Mouse (Mus musculus) fat pad, adult 2 months (tissue): Measurements from ENCODE around the gene Fer1l4.

Source experiments
- DNase-seq: peaks from one replicate; pipeline ENCODE4 v3.0.0-alpha.2; 2011; ENCODE audit warnings: low read depth, low spot score; ENCODE audit errors: extremely low read depth

Fer1l4 gene

GRCm38 (mm10) chr2:156052816-156053215 lies at the start of gene Fer1l4:
Gene Fer1l4, minus strand, starts transcription at chr2:156052947.
- DNase-seq, result no peak

DNA sequence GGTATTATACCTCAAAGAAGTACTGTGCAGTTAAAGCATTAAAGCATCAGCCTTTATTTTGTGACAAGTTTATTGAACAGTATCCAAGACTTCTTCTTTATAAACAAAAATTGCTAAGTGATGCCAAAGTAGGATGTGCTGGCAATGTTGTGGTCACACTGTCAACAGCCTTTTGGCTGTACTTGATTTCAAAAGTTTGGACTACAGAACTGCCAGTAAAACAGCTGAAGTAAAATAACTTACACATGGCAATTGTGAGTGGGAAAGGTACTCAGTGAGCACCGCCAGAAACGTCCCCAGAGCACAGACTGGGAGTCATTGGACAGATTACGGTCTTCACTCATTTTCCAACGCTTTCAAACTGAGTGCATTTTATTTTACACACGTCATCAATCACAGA lies 39.2 kb upstream of the Fer1l4 start:
- no peak for DNase-seq

DNA sequence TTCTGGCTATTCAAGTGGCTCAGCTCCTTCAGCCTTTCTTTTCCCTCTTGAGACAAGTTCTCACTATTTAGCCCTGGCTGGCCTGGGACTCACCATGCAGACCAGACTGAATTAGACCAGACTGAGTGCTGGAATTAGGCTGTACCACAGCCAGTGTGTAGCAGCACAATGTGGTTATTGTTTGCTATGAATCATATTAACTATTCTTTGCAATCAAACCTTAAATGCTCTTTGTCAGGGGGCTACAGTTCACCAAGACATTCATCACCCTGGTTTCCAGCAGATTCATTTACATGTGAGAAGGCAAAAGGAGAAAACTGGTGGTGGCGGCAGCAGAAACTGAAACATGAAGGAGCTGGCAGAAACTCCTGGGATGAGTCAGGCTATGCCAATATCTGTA lies 37.1 kb upstream of the Fer1l4 start:
- DNase-seq, result no peak

GRCm38 (mm10) chr2:156087391-156088110 lies 34.8 kb upstream of the Fer1l4 start:
- DNase-seq, result no peak

DNA sequence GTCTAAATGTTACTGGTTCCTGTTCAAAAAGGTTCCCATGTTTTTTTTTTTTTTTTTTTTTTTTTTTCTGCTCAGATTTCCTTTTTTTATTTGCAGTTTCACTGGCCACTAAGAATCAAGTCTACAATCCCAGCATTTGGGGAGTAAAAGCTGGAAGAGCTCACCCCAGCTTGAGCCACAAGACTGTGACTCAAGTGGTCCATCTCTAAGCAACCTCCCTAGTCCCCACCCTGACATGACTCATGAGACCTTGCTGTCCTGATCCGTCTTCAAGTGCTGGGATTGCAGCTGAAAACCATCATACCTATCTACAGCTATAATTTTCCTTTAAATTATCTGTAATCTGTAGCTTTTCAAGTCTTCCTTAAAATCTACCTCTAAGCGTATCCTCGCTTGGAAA lies 31.8 kb upstream of the Fer1l4 start:
- DNase-seq, result no peak

DNA sequence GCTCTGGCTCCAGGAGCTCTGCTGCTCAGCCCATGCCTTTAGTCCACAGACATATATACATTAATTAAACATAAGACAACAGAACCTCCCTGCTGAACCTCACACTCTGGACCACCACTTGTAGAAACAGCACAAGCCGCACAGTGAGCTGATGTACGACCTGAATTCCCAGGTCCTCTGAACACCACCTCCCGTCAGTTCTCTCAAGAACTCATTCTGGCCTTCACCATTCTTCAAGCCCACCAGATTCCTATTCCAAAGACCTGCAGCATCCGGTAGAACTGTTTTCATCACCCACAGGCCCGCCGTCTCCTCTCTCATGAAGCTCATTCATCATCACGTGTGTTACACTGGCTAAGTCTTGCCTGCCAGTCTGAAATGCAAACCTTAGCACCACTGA lies 27.6 kb upstream of the Fer1l4 start:
- DNase-seq, result no peak

- no peak for DNase-seq
Observed at GRCm38 (mm10) chr2:156079674-156080073, 26.9 kb upstream of the Fer1l4 start.

DNA sequence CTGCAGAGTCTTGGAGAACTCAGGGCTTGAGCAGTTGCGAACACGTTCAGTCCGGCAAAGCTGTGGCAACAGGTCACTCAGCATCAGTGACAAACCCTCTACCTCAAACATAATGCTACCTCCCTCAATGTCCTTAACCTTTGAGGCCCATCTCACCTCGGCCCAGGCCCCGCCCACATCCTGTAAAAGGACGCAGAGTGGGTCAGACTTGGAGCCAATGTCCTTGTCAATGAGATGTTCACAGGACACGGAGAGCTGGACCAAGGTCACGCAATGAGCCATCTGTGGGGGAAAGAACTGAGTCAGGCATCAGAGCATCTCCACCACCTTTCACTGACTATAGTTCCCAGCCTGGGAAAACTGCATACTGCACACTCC lies 26.4 kb upstream of the Fer1l4 start:
- no peak for DNase-seq

DNA sequence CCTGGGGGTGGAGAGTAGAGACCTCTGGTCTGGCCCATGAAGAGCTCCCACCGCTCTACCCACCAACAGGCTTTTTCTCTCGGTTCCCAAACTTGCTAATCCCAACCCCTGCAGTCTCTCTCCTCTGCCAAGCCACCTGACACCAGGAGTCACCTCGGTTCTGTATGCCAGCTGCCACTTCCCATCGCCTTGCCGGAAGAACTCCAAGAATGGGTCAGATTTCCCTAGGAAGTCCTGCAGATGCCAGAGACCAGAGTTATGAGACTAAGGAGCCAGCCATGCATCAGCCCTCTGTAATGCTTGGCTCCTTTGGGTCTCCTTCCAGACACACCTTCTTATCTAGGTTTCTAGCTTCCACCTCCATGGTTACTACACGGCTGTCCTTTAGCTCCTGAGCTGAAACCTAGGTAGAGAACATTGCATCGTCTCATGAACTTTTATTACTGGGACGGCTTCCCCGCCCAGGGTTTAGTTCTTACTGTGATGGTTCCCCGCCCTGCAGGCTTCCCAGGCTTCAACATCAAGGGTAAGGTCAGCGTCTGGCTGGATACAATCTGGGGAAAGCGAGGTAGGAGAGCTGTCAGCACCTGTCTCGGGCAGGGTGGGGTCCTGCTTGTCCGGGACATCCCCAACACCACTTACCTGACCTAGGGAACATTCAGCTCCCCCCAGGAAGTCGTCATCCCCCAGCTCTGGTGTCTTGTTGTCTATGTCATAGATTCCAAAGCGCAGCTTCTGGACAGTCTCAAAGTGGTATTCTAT lies 25.9 kb upstream of the Fer1l4 start:
- no peak for DNase-seq

- DNase-seq, result no peak
Observed at GRCm38 (mm10) chr2:156077461-156077860, 24.7 kb upstream of the Fer1l4 start.

- DNase-seq, result no peak
Observed at GRCm38 (mm10) chr2:156073725-156074124, 21.0 kb upstream of the Fer1l4 start.

DNA sequence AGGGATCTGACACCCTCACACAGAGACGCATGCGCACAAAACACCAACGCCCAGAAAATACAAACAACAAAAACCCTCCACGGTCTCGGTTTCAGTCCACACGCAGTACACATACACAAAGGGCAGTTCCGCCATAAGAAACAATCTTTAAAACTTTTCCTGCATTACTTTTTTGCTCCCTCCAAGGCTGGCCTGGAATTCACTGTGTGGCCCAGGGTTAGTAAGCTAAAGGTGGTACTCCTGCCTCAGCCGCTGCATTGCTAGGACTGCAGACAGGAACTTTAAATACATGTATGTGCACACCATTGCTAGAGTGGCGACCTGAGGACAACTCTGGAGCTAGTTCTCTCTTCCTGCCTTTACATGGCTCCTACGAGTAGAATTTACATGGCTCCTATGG lies 18.5 kb upstream of the Fer1l4 start:
- no peak for DNase-seq

GRCm38 (mm10) chr2:156067916-156068315 lies 15.2 kb upstream of the Fer1l4 start:
- no peak for DNase-seq

DNA sequence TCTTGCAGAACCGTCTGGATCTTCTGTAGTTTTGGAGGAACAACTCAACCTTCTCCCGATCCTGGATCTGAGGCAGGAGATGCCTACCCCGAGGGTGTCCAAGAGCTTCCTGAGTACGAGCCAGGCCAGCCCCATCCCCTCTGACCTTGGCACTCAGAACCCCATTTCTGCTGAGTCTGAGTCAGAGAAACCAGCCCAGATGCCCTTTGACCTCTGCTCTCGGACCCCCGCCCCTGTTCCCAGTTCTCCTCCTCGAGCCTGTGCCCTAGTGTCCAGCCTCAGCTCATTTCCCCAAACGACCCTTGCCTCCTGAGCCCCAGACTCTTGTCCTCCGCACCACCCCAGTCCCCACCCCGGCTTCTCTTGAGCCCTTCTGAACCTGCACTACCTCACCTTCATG lies 13.4 kb upstream of the Fer1l4 start:
- no peak for DNase-seq

DNA sequence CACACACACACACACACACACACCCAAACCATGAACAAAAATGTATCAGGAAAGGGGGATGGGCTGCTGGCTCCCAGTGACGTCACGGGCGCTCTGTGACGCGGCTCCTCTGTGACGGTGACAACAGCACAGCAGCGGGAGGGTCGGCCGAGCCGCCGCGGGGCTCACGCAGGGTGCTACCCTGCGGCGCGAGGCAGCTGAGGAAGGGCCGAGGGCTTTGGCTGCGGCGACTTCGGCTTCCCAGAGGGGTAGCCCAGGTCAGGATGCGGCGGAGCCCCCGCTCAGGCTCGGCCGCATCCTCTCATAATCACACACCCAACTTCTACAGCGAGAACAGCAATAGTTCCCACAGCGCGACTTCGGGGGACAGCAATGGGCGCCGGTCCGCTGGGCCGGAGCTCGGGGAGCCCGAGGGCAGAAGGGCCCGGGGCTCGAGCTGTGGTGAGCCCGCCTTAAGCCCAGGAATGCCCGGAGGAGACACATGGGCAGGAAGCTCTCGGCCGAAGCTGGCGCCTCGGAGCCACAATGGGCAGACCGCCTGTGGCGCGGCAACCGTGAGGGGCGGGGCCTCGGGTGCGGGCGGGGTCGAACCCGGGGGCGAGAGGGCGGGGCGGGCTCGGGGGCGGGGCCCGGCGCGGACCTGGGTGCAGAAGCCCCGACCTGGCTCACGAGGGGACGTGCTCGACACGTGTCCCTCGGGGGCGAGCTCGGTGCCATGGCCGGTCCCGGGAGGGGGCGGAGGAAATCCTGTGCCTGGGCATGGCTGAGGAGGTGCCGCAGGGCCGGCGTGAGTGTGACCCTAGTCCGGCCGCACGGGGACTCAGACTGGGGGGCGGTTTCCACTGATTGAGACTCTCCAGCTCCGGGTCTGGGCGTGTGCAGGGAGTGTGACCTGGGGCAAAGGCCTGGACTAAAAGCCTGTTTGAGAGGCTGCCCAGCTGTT lies 12.6 kb upstream of the Fer1l4 start, which contains the start of gene Spag4:
Spag4 (plus strand) TSS at position 77 of the 943 bp plus-strand sequence.
- no peak for DNase-seq

DNA sequence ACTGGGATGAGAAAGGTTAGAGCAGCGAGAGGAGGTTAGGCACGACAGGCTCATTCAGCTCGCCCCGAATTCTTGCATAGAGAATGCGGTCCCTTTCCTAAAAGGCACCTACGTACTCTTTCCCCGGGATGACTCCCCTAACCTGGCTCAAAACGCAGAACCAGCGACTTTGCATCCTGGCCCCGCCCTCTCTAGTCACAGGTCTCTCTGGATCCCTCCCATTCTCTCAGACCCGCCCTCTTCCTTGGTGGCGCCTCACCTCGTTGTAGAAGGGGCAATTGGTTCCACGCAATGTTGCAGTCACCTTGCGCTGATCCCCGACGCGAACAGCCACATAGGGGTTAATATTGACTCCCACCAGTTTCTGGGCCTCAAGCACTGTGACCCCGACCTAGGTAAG lies 4.8 kb downstream of the Fer1l4 start:
- DNase-seq, result no peak

DNA sequence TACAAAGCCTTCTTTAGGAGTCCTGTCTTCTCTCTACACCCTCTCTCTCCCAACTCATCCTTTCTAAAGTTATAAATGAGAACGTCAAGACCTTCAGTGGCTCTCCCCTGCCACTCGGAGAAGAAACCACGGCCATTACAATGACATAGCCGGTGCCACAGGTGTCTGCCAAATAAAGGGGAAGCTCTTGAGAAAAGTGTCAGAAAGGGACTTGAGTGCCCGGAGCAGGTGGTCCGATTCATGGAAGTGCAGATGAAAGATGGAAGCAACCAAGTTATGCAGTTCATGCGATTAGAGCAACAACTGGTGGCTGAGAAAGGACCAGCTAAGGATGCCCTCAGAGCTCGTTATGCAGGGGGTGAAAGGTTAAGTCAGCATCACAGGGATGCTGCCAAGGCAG lies 9.8 kb downstream of the Fer1l4 start:
- DNase-seq, result no peak

DNA sequence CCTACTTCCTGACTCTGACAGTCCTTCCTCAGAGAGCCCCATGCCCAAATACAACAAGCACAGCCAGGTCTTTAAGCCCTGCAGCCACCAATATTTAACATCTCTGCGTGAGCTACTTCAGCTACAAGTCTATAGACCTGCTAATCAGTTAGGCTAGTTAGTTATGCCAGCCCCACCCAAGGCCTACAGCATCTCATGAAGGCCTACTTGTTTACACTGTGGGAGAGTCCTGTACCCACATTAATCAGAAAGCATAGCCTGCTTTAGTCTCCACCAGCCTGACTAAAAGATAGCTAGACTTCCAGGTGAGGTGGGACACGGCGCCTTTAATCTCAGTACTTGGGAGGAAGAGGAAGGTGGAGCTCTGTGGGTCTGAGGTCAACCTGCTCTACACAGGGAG lies 13.4 kb downstream of the Fer1l4 start:
- no peak for DNase-seq

DNA sequence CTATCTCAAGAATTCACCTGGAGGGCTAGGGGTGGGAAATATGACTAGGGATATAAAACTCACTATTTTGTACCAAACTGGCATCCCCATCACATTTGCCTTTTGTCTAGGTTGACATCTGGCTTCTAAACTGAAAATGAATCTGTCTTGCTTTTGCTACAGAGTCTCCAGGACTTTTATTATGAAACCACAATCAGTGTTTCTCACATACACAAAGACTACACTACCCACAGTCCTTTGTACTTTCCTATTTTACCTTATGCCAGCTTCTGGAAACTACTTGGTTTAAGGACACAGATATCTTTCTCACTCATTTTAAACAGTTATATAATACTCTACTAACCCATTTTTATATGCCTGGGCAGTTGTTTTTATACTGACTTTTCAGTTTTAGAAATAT lies 27.3 kb downstream of the Fer1l4 start:
- DNase-seq, result no peak

DNA sequence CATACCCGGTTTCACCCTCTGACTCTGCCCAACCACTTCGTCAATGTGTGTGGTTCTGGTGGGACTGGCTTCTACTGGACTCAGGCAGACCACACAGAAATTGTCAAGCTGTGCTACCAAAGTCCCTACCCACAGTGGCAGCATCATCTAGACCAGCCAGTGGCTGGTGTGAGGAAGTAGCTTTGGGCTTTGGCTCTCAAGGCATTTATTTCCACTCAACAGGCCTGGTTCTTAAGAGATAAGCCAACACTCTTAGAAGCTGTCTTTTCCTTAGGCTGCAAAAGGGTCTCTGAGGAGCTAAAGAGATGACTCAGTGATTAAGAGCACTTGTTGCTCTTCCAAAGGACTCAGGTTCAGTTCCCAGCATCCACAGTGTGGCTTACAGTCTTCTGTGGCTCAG lies 31.0 kb downstream of the Fer1l4 start:
- DNase-seq, result no peak

DNA sequence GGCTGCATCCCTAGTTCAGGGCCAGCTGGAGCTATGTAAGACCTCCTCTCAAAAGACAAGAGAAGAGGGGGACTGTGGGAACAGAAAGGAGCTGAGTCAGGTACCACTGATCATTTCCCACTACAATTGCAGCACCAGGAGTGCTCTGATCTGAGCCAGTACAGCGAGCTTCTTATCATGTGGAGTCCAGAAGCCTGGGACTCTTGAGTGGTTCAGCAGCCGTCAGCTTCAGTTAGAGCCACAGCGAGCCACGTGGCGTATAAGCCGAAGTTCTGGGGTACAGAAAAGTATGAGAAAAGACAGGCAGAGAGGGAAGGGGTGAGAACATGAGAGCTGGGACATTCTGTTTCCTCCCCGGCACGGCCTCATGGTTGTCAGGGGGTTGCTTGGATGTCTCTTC lies 31.5 kb downstream of the Fer1l4 start:
- no peak for DNase-seq
